Mouse (Mus musculus): ENCODE results near the gene Pes1.
"Not testable (repeated sequence)": the region's sequence is repeated elsewhere in the genome, so short reads cannot be mapped to it uniquely, and the experiment has no call there.

The Pes1 gene

DNA sequence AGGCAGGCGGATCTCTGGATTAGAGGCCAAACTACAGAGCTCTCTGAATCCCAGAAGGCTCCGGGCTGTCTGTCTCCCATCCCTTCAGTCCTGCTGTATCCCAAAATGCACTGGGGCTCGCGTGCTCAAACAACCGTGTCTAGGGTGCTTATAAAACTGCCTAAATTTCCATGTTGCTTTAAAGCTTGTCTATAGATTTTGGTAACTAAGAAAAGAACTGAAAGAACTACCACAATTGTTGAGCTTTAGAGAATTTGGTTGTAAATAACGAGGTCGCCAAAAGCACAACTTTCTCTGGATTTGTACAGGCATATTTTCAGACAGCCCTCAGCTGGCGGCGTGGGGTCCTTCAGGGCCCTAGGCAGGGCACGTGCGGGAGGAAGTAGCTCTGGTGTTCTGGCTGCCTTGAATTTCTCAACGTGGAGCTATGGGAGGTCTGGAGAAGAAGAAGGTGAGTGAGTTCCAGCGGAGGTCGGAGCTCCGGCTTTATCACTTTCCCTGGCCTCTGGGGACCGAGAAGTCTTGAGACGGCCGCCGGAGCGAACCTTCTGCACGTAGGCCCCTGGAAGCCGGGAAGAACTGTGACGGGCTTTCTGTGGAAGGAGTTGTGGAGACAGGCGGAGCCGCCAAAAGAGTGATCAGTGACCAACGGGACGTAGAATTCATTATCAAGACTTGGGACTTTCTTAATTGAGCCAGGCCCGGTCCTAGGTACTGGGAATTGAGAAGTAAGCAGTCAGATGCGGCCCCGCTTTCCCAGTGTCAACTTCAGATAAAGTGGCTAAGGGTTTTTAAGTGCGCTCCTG lies at the start of gene Pes1:
Pes1 (plus strand) TSS at position 366 of the 806 bp plus-strand sequence.
- peak; percentile 78 for DNase-seq

DNA sequence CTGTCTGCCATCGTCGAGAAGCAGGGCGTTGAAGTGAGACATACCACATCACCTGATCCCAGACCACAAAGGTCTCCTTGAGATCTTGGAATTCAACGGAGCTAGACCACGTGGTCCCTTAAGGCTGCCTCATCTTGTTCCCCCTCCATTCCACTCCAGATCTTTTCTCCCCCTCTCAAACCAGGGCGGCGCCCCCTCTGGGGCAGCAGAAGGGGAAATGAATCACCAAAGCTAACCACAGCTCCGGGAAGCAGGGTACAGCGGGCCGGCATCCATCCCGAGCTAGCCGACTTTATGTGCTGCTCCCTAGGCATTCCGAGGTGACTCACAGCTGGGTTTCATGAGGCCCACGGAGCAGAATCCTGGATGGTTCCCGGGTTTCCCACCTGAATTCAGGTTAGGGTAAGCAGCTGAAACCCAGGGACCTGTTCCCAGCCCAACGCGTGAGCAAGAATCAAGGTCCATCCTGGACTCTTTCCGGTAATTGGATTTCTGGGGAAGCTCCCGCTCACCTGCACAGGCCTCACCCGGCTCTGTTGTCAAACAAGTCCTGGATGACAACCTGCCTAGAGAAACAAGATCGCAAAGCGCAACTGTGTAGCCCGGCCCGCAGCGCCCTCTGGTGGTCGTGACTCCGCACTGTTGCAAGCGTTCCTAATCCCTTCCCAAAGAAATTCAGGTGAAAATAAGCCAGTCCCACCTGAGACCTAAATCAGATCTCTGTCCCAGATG lies 49.5 kb upstream of the Pes1 start, which contains the start of gene Slc35e4:
Slc35e4 (minus strand) TSS at position 556 of the 732 bp plus-strand sequence.
- peak; percentile 90 for DNase-seq

DNA sequence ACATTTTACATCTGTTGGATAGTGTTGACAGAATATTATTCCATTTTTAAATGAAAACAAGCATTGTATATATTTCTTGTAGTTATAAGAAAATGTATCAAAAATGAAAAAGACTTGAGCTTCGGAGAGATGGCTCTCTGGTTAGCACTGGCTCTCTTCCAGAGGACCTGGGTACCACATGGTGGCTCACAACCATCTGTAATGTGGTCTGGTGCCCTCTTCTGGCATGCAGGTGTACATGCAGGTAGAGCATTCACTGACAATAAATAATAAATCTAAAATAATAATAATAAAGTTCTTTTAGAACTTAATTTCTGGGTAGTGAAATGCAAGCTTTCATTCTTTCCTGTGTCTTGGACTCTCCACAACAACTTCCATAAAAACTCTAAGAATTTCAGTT lies 45.0 kb upstream of the Pes1 start:
- peak; percentile 36 for DNase-seq

DNA sequence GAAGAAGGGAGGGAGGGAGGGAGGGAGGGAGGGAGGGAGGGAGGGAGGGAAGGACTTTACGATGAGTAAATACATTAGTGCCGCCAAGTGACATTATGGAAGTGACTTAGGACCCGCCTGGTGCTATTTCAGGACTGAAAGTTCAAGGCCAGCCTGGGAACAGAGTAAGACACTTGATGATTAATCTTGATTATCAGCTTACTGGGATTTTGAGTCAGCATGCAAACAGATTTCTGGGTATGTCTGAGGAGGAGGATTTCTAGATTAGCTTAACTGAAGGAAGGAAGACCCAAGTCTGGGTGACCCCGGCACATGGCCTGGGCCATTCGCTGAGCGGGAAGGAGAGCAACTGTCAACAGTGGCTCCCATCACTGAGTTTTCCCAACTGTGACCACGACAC lies 43.3 kb upstream of the Pes1 start:
- no peak for DNase-seq

DNA sequence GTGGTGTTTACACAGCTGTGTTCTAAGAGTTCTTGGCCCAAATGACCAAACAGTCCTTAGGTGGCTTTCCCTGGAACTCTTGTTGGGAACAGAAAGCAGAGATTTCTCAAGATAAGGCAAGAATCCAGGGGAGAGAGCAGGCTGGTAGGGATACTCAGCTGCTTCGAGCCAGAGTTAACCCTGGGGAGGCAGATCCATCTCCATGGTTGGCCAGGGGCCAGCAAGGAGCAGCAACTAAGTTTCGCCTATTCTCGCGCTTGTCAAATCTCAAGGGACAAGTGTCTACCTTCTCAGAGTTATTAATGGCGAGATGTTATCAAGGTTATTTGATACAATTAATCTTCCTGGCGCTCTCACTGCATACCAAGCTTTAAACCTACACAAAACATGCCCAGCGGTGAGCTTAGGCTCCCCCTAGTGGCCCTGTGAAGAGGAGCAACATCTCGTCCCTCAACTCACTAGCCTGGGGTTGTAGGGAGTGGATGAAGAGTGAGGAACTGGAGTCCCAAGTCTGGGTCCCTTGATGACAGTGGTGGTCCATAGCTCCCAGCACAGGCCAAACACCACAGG lies 42.4 kb upstream of the Pes1 start:
- peak; percentile 65 for DNase-seq

DNA sequence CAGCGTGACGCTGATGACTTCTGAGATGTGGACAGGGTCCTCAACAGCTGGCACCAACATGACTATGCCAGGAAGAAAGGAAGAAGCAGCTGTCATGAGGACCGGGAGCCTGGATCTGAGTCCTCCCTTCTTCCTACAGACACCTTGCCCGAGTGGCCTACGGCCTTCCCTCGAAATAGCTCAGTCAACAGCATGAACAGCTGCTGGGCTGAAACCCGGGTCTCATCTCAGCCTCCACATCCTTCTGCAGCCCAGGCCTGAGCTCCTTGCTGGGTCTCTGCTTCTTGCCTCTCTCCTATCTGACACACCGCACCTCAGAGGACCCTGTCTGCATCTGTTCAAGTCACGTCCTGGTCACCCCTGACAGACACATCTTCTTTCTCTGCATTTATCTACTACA lies 41.7 kb upstream of the Pes1 start:
- DNase-seq = no peak

DNA sequence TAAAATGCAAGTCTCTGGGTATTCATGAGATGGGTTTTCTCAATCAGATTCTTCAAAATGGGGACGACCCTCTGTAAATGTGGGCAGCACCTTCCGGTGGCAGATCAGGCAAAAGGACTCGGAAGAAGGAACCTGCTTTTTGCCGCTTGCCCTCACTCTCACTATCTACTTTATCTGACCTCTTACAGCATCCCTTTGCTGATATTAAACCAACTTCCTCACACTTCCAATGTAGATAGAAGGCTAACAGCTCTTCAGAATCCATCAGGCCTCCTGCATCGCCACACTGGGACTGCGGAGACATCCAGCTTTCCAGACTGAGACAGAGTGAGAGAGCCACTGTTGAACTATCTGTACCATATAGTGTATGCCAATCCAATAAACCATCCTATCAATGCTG lies 41.0 kb upstream of the Pes1 start:
- DNase-seq = no peak

DNA sequence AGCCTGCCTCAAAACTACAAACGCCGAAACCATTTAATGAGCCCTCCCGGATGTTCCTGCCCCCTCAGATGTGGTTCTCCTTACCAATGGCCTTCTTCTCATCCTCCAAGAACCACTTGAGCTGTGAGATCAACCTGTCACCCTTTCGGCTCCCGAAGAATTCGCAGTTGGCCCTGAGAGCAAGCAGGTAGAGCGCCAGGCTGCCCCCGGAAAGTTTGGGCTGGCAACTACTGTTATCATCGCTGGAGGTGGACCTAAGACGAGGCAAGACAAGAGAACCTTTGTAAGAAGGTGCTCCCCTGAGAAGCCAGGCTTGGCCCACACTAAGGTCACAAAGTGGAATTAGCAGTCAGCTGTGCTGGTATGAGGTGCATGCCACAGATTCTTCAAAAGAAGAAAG lies 37.9 kb upstream of the Pes1 start:
- no peak for DNase-seq

DNA sequence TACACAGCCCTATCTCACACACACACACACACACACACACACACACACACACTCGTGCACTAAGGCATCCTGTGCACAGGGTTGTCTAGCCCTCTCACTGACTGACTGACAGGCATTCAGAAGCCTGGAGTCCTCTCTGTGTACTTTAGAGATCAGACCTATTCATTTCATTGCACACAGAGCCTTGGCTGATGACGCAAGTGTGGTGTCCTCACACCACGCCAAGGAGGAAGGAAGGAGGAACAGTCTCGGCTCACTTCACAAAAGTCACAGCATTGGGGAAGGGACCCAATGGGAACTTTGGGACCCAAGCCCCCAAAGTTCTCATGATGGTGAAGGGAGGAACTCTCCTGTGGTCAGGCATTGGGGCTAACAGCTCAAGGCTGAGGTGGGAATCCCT lies 33.8 kb upstream of the Pes1 start:
- DNase-seq = peak; percentile 35

DNA sequence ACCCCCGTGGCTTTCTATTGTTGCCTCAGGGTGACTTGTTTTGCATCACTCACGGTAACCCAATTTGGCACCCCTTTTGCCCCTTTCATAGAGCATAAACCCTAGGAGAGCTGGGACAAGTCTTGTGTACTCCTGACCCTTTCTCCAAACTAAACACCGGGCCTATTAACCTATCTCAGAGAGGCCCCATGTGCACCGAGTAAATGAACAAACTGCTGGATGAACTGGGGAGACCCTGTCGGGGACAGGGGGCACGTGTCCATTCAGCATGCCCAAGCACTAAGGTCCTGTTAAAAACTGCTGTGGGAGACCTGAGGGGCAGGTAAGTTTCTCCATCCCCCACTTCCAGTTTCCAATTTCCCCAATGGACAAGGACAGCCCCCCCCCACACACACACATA lies 32.8 kb upstream of the Pes1 start:
- DNase-seq = no peak

DNA sequence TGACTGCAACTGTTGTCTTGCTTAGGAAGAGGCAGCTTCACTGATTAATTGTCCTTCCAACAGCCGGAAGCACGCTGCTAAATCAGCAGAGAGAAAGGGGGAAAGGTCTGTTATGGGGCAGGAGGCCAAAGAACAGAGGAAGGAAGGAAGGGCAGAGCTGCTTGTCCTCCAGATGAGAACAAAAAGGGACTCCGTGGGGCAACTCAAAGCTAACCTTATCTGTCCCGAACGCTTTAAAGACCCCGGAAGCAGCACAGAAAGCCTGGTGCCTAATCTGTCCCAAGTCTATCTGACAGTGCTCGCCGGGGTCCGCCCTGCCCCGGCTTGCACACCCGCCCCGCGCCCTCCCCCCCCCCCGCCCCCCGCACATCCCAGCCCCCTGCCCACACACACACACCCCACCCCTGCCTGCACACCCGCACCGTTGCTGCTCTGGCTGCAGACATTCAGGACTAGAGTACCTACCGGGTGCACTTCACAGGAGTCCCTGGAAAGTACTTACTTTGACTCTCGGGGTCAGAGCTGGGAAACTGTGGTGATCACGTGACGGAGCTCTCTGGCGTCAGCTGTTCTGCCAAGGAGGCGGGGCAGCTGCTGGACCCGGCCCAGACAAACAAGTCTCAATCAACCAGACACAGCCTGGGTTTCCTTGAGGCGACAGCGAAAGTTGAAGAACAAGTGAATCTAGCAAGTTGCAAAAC lies 32.1 kb upstream of the Pes1 start, which contains the start of gene Tcn2:
Tcn2 (minus strand) TSS at position 649 of the 701 bp plus-strand sequence.
- DNase-seq = peak; percentile 91

DNA sequence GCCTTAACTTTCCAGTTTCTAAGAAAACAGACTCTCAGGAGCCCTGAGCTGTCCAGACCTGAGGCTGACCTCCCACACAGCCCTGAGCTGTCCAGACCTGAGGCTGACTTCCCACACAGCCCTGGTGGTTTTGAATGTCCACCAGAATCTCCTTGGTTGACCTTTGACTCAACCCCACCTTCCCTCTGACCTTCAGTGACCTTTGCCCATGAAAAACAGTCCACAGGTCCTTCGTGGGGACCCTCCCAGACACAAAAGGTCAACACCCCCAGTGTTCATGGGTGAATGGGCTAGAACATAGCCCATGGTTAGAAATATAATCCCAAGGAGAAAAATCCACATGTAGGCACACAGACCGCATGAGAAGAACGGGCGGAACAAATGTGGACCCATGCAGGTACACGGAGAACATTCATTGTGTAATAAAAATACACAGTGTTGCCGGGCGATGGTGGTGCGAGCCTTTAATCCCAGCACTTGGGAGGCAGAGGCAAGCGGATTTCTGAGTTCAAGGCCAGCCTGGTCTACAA lies 30.0 kb upstream of the Pes1 start:
- no peak for DNase-seq

DNA sequence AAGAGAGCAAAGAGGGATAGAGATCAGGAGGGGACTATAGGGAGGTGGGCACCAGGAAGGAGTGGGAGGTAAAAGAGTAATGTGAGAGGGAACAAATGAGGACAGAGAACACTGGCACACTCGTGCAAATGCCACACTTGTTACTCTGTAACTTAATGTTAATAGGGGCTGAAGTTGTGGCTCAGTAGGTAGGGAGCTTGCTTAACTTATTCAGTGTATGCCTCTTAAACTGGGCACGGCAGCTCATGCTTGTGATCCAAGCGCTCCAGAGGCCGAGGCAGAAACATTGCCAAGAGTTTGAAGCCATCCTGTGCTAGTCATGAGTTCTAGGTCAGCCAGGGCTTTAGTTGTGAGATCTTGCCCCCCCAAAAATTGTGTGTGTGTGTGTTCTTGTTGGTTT lies 28.6 kb upstream of the Pes1 start:
- DNase-seq = no peak

DNA sequence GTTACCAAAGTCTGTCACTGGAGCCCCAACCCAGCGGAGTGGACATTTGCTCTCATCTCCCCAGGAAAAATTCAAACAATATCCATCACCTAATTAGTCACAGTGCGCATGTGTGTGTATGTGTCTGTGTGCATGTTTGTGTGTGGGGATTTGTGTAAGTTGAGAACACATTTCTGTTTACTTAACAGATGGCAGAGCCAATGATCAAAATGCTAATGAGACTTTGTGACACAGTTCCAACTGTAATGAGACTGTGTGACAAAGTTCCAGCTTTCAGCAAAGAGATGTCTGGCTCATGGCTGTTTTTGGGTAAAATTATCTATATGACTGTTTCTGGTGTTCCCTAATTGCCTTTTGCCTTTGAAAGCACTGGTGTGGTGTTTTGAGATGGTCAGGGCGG lies 27.5 kb upstream of the Pes1 start:
- DNase-seq = no peak

DNA sequence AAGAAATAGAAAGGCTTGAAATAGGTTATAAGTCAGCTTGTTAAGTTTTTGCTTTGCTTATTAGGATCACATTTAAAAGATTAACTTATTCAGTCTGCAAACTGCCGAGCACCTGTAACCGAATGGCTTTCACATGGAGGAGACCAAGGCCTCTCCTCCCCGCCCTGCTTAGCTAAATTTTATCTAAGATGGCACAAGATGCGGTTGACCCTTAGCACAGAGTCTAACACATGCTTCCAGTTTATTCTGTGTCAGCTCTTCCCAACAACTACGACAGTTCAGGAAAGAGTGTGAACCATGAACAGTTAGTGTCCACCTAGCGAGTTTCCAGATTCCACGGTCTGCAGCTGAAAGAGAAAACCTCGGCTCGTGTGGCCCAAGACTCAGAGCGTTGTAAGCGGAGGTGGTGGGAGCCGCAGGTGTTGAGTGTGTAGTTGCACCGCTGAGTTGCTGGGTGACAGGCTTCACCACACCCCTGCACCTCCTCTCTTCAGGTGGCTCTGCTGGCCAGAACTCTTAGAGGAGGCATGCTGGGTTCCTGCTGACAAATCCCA lies 26.4 kb upstream of the Pes1 start:
- DNase-seq = no peak

DNA sequence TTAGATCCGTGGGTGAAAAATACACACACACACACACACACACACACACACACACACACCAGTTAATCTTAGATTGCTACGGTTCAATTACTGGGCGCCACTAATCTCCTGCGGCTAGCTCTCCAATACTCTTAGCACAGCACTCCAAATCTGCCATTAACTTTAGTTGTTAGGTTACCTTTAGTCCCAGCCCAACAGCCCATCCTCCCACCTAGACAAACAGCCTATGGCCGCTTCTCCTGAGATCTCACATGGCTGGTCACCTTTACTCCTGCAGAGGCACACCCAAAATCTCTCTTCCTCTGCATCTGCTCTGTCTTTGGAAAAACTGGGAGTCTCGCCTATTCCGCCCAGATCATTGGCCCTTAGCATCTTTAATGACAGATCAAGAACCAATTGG lies 22.4 kb upstream of the Pes1 start:
- DNase-seq = no peak

DNA sequence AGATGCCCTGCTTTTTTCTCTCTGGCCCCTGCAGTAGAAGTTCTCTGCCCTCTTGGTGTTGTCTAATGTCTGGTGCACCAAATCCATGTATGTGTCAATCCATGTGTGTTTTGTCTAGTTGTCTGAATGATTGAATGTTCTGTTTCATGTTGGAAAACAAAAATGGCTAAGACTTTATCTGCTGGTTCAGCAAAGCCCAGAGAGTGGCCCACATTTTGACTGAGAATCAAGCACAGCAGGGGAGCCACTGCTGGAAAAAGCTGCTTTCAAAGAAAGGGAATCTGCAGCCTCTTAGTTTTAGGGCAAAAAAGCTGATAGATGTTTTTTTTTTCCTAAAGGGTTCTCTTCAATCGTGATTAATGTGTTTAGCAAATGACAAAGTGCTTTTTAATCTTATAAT lies 17.4 kb upstream of the Pes1 start:
- no peak for DNase-seq

DNA sequence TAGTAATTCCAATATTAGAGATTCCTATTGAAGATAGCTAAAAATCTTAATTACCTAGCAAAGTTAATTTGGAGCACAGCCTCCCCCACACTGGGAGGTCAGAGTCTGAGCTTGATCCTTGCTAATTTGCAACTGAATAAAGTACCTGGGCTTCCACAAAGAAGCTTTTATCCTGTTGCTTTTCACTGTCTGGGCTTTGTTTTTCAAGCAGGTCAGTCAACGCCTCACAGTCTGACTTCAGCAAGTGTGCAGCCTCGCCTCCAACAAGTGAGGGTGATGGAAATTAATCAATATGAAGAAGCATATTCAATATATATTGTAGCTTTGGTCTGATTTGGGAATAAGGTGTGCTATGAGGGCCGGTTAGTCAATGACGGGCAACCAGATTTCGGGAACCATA lies 8.9 kb upstream of the Pes1 start:
- not testable (repeated sequence) for DNase-seq

DNA sequence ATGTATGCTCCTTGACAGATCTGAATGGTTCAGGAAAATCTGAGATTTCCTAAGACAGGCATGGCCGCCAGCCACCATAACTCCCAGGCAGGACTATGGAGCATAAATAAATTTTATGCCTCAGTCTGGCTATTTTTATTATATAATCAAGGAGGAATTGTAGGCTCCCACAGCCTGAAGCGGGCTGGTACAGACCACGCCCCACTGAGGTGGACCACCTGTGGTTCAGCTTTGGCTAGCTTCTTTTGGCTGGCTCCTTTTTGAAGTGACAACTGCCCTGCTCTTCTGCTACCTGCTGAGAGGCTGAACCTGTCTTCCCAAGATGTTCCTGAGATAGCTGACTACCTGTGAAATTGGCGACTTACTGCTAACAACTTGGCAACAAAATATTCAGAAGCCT lies 8.4 kb upstream of the Pes1 start:
- DNase-seq = not testable (repeated sequence)

DNA sequence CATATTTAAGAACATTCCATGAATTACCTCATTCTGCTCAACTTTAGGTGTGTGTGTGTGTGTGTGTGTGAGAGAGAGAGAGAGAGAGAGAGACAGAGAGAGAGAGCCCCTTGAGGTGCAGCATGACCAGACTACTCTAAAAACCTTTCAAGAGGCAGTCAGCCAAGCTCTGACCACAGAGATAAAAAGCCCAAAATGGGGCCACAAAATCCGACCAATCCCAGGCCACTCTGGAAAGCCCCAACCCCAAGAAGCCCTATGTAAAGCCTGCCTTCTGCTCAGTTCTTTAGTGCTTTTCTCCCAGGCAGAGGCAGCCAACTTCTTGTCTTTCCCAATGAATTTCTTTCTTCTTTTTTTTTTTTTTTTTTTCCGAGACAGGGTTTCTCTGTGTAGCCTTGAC lies 2.9 kb upstream of the Pes1 start:
- no peak for DNase-seq

DNA sequence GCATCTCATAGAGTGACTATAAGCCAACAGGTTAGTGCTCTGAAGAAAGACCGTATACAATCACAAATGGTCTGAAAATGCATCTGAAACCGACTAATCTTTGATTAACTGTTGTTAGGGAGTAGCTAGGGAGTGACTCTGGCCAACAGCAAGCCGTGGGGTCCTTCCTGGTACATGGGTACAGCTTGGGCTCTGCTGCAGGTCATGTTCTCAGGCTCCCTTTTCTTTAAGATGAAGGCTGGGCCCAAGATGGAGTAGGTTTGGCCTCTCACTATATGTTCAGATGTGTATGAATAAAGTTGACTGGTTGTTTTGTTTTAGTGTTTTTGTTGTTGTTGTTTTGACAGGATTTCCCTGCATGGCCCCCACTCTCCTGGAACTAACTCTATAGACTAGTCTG lies 2.0 kb upstream of the Pes1 start:
- DNase-seq = no peak

DNA sequence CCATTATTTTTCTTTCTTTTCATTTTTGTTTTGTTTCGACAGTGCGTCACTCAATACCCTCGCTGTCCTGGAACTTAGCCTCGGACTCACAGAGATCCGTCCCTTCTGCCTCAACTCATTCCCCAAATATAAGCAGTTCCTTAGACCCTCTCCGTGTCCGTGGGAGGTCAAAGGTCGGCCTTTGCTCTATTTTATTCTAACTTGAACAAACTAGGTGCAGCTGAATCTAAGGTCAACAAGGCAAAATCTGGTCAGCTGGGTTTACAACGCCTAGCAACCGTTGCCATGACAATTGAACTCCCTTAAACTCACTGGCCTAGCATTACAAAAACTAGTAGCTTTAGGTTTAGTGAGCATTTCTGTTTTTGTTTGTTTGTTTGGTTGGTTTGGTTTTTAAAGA lies 620 bp upstream of the Pes1 start:
- DNase-seq = no peak

All from lung, postnatal 14 days (tissue).